Mouse (Mus musculus) adrenal gland, postnatal 4 days (tissue): ENCODE data around the gene Siglecg. TPM values are rescaled to one million over a fixed set of nuclear protein-coding genes. Genes with fewer than 3 reads are reported as not detected.
A peak's percentile ranks its signal among the peaks of the same experiment; 100 is the strongest.
"Not testable (repeated sequence)": the region's sequence is repeated elsewhere in the genome, so short reads cannot be mapped to it uniquely, and the experiment has no call there.

Experiments used
- DNase-seq, 2 experiments: peaks; one replicate each; pipeline ENCODE4 v3.0.0; 2021 to 2022; ENCODE audit warnings: low spot score in 2 of 2, mixed read lengths in 2 of 2
- long read RNA-seq, 2 experiments: library from polyadenylated mRNA; stranded (forward); transcript quantifications; one replicate each; pipeline ENCODE4 v2.0.0; 2021
- total RNA-seq, 2 experiments: library from RNA; stranded (reverse); gene quantifications; 2 replicates each; pipeline ENCODE4 v1.2.3; 2021

Siglecg gene
- under 1 TPM; 0.36 to 0.62 TPM for total RNA-seq
- long read RNA-seq, experiment 1, partial matches to known transcripts = 2 of 2 reads
- long read RNA-seq, experiment 1, other reads (novel, unspliced or antisense) = 0 of 2 reads
- long read RNA-seq, experiment 2 = 0 reads

DNA sequence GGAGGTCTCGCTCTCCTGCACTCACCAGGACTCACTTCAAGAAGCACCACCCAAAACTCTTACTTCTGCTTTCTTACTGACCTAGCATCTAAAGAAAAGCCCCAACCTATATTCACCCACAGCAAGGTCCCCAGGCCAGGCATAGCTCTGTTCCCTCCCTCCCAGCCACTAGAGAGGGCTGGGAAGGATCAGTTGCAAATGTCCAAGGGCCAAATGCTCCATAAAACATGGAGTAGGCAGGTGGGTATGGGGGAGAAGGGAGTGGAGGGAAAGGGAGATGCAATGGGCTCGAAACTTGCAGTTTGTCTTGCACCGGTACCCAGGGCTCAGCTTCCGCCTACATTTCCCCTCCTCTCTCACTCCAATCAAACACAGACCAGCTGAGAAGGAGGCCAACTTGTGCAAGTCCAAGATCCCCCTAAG lies at the start of gene Siglecg:
Siglecg (plus strand) TSS at position 74 of the 423 bp plus-strand sequence.
- DNase-seq = no peak

DNA sequence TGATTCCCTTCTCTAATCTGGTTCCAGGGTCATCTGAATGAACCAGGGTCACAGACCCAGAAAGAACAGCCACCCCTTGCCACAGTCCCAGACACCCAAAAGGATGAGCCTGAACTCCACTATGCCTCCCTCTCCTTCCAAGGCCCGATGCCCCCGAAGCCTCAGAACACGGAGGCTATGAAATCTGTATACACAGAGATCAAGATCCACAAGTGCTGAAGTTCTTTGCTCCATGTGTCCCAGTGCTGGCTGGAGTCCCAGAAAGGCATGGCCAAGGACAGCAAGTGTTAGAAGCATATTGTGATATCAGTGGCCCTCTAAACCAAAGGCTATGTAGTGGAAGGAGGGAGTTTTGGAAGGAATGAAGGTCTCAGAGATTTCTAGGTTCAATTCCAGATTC lies 49.4 kb upstream of the Siglecg start:
- DNase-seq = no peak

DNA sequence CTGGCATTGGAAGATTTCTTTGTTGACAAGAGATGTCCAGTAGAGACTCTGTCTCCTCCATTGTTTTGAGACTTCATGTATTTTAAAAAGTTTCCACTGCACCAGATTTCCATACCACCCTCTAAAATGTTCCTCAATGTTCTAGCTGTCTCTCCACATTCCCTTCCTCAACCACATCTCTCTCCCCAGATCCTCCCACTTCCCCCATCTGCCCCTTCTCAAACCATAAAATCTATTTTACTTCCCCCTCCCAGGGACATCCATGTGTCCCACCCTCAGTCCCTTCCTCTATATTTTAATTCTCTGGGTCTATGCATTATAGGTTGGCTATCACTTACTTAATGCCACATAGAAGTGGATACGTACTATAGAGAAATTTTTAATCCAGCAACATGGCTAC lies 46.6 kb upstream of the Siglecg start:
- DNase-seq = no peak

DNA sequence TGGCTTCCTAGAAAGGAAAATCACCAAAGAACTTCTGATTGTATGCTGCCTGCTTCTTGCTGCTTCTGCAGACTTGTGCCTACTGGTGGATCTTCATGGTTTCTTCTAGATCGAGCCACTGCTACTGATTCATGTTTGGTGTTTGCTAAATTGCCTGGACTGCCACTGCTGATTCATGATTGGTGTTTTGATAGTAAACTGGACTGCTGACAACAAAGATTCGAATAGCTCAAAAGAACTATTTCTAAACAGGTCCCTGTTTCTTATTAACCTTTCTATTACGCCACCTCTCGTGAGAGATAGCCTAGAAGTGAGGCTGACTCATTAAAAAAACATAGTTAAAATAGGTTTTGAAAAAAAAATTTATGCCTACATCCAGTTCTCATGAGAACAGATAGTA lies 46.0 kb upstream of the Siglecg start:
- DNase-seq = no peak

DNA sequence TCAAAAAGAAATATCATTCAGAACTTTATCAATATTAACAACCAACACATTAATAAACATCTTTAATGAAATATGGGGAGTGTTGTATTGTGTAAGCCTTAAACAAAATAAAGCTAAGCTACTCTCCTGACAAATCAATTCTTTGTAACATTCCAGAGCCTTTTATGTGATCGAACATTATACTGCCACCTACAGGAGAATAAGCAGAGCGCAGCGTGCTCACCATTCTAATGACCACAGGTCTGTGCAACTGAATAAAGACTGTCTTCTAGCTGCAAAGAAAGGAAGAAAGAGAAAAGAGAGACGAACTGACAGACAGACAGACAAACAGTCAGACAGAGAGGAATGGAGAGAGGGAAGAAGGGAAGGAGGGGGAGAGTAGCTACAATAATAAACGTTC lies 29.8 kb upstream of the Siglecg start:
- no peak for DNase-seq

DNA sequence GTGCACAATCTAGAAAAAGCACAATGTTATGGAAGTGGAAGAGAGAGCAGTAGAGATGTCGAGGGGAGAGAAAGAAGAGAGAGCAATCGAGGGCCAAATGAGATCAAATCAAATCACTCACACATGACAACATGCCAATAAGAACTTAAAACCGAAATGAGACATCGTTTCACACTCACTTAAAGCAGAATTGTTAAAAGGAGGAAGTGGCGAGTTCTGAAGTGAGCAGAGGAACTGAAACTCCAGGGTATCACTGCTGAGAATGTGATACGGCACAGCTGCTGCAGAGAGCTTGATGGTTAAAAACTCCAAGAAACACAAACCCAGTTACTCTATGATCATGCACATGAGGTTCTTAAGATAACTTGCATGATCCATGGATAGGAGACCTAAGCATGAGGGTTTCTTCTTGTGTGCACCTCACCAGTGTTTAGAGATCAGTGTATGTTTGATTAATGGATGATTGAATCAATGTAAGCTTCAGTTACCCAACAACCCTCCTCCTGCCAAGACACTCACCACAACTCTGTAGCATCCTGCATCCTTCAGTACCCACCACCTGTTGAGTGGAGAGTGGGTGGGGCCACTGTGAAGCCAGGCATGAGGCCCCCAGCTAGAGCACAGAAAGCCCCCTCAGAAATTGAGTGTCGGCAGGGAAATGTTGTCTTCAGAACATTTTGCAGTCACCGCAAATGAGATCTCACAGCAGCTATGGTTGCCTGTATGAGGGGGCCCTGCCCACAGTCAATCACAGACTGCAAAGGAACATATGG lies 15.5 kb upstream of the Siglecg start:
- no peak for DNase-seq

DNA sequence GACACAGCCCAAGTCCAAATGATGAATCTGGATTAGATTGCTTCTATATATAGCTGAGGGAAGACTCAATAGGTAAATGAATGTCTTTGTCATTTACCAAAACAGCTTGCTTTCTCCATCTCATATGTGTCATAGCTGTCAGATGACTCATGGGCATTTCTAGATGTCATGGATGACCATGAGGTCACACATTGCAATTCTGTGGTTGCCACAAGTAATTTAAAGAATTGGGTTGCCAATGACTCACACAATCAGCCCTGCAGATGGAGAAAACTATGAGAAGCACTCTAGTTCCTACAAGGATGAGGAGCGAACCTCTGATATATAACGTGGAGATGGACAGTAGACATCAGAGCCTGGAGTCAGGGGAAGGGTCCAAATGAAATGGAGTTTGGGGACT lies 8.5 kb upstream of the Siglecg start:
- no peak for DNase-seq

DNA sequence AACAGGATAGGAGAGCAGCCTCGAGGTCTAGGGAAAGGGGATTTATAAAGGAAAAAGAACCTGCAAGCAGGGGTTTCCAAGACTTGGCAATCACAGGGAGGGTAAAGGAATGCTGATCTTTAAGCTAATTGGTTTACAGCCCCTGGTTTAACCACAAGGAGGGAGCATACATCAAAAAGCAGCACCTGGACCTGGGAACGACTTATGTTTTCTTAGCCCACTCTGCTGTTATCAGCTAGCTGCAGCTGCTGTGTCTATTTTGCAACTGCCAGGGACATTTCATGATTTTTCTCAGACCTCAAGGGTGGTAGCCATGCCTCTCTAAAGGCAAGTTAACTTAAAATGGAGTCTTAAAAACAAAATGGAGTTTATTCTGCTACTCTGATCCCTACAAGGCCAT lies 5.3 kb upstream of the Siglecg start:
- DNase-seq = no peak

DNA sequence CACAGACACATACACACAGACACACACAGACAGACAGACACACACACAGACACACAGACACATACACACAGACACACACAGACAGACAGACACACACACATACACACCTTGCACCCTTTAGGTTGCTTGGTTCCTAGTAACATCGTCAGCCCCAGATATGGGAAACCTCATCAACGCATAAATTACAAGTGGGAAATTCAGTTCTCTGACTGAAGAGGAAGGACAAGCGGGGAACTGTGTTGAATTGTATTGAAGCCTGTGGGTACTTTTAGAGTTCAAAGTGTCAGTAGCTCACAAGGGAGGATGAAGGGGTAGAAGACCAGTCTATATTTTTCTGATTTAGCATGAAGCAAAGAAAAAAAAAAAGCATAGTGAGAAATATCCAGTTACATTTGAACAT lies 431 bp upstream of the Siglecg start:
- no peak for DNase-seq

DNA sequence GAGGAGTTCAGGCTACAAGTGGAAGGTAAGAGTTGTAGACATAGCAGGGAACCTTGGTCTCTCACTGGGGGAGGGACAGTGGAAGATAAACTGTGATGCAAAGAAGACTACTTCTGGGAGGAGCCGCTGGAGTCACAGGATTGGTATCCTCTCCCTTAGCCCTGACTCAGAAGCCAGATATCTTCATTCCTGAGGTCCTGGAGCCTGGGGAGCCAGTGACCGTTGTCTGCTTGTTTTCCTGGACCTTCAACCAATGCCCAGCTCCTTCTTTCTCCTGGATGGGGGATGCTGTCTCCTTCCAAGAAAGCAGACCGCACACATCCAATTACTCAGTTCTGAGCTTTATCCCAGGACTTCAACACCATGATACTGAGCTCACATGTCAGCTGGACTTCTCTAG lies 1.1 kb downstream of the Siglecg start:
- DNase-seq = no peak

DNA sequence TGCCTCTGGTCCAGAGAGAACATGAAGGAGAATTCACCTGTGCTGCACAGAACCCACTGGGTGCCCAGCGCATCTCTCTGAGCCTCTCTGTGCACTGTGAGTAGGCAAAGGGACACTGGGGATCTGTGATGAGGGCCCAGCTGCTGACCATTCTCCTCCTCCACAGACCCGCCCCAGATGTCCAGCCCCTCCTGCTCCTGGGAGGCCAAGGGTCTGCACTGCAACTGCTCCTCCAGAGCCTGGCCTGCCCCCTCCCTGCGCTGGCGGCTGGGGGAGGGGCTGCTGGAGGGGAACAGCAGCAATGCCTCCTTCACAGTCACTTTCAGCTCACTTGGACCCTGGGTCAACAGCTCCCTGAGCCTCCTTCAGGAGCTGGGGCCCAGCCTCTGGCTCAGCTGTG lies 3.7 kb downstream of the Siglecg start:
- DNase-seq = not testable (repeated sequence)

DNA sequence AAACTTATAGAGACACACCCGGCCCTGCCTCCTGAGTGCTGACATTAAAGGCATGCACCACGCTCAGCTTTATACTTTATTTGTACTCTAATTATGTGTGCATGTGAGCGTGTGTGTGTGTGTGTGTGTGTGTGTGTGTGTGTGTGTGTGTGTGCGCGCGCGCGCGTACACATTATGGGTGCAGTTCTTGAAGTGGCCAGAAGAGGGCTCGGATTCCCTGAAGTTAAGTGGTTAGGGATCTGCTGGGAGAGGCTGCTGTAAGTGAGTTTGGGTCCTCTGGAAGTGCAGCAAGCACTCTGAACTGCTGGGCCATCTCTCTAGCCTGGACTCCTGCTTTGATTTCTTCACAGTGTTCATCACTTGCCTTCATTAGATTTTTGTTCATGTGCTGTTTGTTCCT lies 9.3 kb downstream of the Siglecg start:
- DNase-seq = no peak

DNA sequence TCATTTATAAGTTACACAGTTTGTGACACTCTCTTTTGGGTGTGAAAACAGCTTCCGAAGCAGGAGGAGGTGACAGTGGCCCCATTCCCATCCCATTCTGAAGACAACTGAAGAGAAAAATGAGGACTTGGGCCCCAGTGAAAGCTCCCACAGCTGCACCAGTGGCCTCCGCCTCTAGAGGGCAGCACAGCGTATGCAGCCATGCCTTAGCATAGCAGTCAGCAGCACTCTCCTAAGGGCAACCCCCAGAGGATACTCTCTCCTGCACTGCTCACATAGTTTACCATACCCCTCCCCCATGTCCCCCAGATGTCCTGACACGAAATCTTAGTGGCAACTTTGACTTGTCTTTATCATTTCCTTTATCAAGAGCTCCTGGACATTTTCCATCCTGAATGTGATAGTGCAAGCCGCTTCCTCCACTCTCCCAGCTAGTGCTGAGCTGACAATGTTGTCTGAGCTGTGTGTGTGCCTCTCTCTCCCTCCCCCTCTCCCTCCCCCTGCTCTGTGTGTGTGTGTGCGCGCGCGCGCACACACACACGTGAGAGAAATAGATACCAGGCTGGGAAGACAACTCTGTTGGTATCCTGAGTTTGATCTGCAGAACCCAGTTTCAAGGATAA lies 15.1 kb downstream of the Siglecg start:
- DNase-seq = peak; percentile 60 to 76

DNA sequence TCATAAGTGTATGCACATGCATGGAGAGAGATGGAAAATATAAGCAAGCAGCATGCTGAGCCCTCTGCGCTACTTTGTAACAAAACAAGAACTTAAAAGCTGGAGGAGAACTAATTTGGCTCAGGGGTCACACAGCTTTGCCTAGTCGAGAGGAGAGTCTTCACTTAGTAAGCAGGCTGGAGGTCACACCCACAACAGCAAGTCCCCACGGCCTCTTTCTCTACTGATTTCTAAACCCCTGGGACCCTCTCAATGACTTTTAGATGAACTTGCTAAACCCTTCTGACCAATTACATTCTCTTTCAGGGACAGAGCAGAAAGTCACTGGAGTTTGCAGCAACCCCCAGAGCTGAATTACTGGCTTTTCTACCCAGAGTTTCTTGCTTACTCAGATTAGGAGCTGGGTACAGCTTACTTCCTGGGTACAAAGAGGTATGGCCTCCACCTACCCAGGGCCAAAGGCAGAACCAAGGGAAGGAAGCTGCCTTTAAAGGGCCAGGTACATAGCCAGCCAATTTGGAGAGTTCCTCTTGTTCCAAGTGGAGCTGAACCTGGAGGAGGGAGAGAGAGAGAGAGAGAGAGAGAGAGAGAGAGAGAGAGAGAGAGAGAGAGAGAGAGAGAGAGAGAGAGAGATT lies 16.1 kb downstream of the Siglecg start:
- DNase-seq = no peak

DNA sequence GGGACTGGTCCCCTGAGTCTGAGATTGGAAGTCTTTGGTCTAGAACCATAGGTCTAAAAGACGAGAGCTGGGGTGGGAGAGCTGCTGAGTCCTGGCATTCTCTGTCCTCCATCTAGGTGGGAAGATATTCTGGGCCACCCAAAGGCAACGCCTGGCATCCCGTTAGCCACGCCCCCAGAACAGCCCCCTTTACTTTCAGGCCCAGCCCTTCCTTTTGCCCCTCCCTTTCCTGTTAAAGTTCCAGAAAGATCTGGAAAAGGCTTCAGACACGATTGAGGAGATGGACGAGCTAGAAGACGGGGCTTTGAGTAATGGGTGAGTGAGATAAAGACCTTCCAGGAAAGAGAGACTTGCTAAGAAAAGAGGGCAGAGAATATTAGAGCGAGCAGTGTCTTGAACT lies 19.4 kb downstream of the Siglecg start, which contains the start of gene Lim2:
Lim2 (plus strand) TSS at position 265 of the 400 bp plus-strand sequence.
- no peak for DNase-seq

DNA sequence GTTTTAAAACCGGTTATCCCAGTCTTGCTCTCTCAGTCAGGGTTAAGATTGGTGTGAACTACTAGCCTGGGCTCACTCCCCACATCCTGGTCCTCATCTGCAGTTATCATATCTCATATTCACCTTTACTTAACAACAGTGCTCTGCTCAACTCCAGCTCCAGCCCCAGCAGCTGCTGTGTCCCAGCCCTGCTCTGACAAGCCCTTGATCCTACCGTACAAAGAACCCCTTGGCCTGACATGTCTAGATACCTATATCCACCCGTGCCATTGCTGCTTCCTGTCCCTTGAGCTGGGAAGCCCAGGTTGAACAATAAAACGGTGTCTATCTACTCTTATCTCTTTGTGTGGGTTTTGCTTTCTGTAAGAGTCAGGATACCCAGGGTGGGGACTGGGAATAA lies 21.5 kb downstream of the Siglecg start:
- DNase-seq = no peak

DNA sequence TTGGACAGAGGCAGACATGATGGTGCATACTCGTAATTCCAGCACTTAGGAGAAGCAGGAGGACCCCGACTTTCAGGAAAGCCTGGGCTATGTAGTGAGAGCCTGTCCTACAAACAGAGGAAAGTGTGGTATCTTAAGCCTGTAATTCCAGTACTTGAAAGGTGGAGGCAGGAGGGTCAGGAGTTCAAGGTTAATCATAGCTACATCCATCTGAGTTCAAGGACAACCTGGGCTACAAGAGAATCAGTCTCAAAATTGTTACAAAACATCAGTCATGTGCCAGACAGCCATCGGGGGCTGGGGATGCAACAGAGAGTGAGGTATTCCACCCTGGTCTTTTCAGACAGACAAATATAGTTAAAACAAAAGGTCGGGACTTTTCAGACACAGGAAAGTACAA lies 24.9 kb downstream of the Siglecg start:
- DNase-seq = no peak

DNA sequence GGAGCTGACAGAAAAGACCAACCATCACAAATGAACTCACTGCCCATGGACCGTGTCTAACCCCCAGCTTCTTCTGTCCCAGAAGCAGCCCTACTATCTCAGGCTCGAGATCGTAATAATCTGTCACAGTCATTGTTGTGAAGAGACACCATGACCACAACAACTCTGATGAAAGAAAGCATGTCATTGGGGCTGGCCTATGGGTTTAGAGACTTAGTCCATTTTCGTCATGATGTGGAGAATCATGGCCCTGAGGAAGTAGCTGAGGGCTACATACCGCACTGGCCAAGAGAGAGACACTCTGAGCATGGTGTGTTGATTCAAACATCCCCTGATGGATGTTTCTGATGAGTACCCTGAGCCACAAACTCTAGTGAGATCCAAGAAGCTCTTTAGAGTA lies 26.7 kb downstream of the Siglecg start:
- no peak for DNase-seq

DNA sequence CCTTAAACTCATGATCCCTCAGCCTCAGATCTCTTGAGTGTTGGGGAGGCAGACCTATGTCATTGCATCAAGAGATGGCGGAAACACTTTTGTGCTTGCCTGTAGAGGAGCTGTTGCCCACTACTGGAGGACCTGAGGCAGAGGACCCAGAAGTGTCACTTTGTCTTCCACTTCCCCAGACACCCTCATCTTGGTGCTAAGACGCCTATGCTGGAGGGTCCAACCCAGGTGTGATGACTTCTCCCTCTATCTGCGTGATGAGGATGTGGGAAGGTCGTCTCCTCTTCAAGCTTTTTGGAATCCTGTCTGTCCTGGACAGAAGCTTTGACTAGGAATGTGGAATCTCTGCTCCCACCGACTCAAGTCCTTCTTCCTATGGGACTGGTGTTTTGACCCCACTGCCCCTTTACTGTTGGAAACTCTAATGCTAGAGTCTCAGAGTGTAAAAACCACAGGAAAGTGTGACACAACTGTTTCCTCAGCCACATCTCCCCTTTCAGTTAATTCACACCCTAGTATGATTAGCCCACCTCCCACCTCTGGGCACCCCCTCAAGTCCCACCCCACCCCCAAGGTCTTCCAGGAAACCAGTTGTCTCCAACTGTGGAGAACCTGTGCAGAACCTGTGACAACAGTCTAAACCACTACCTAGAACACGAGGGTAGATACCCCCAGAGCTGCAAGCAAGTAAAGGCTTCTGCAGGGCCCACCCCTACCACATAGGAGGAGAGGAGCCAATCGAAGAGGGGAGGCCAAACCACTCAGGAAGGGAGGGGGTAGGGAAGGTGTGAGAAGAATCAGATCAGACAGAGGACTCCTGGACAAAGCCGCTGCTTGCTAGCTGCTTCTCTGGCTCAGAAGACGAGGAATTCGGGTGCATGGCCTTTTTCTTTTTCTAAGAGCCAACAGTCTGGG lies 28.6 kb downstream of the Siglecg start, which contains the start of gene Nkg7:
Nkg7 (plus strand) TSS at position 733 of the 915 bp plus-strand sequence.
- no peak for DNase-seq

DNA sequence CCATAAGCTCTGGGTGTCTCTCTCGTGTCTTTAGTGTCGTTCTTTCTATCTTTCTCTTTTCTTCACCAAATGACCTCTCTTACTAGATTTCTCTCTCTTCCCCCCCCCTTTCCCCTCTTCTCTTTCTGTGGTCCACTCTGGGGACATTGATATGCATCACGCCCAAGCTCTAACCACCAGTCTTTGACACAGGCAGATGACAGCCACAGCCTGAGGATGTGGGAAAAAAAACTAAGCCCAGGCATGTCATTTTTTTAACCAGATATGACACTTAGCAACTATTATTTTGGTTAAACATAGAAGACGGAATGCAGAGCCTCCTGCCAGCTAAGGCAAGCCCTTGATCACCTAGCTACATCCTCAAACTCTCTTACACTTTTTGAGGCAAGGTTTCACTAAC lies 30.6 kb downstream of the Siglecg start:
- DNase-seq = no peak

DNA sequence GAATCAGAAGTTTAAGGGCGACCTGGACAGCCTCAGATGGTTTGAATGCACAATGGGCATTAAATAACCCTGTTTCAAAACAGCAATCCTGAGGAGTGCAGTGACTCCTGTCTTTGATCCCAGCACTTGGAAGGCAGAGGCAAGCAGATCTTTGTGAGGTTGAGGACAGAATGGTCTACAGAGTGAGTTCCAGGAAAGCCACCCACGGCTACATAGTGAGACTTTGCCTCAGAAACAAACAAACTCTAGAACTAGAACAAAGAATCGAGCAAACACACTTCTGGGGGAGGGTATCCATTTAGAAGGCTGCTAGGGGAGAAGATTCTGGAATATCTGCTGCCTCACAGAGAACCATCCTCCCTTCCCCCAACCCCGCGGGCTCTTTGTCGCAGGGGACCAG lies 32.5 kb downstream of the Siglecg start, which contains the start of gene Cldnd2:
Cldnd2 (plus strand) TSS at position 301 of the 400 bp plus-strand sequence.
- DNase-seq = no peak
